Mouse (Mus musculus) stomach, embryonic 16.5 days (tissue): Measurements from ENCODE around the gene Ikzf4. TPM values are rescaled to one million over a fixed set of nuclear protein-coding genes. Genes with fewer than 3 reads are reported as not detected.
"Not testable (repeated sequence)": the region's sequence is repeated elsewhere in the genome, so short reads cannot be mapped to it uniquely, and the experiment has no call there.

Source experiments
- ATAC-seq: fragments of 200-750 bp; cut with Nextera tagmentation; 2 replicates; pipeline ENCODE4 v1.8.0; 2017; ENCODE audit warnings: moderate number of reproducible peaks, moderate TSS enrichment; ENCODE audit not compliant: insufficient read depth, low FRiP score
- H3K27ac ChIP-seq: fragments of 300-500 bp; sonication (generic); 2 replicates; pipeline ENCODE4 v1.5.1; 2014; ENCODE audit warnings: low read length
- H3K27me3 ChIP-seq: fragments of 300-500 bp; sonication (generic); 2 replicates; pipeline ENCODE4 v1.6.1; 2014; ENCODE audit warnings: low read length, control low read depth, mixed read lengths; ENCODE audit not compliant: control insufficient read depth, insufficient read depth
- H3K36me3 ChIP-seq: fragments of 300-500 bp; sonication (generic); 2 replicates; pipeline ENCODE4 v1.6.1; 2014; ENCODE audit warnings: low read length; ENCODE audit not compliant: control insufficient read depth, insufficient read depth
- H3K4me1 ChIP-seq: fragments of 300-500 bp; sonication (generic); 2 replicates; pipeline ENCODE4 v1.6.1; 2014; ENCODE audit warnings: low read length, control low read depth, mixed read lengths; ENCODE audit not compliant: control insufficient read depth, insufficient read depth
- H3K4me2 ChIP-seq: fragments of 300-500 bp; sonication (generic); 2 replicates; pipeline ENCODE4 v1.6.1; 2014; ENCODE audit warnings: low read depth, low read length, mixed read lengths
- H3K4me3 ChIP-seq: fragments of 300-500 bp; sonication (generic); replicated peaks from 2 replicates; pipeline ENCODE4 v1.5.1; 2014; ENCODE audit warnings: mild to moderate bottlenecking, low read length
- H3K9ac ChIP-seq: fragments of 300-500 bp; sonication (generic); 2 replicates; pipeline ENCODE4 v1.6.1; 2014; ENCODE audit warnings: low read length
- H3K9me3 ChIP-seq: fragments of 300-500 bp; sonication (generic); replicated peaks from 2 replicates; pipeline ENCODE4 v1.6.1; 2016; ENCODE audit warnings: low read length, control low read depth; ENCODE audit not compliant: control insufficient read depth
- WGBS: fragments of 180-500 bp; shearing (Covaris S2); extraction: QIAGEN DNeasy Blood & Tissue Kit; methylation state at CpG from one replicate; pipeline ENCODE4 v1.1.7; 2014; 5-methylcytosine and 5-hydroxymethylcytosine counted together
- polyA plus RNA-seq: library from polyadenylated mRNA; unstranded; fragments of >200 nt; fragmentation: Nextera tagmentation; extraction: Ambion mirVana; gene quantifications from 2 replicates; pipeline ENCODE4 v1.2.1, GENCODE M21; 2015

Gene Ikzf4
- polyA plus RNA-seq, 1 experiment from 2014 or later, result 2.5 TPM

DNA sequence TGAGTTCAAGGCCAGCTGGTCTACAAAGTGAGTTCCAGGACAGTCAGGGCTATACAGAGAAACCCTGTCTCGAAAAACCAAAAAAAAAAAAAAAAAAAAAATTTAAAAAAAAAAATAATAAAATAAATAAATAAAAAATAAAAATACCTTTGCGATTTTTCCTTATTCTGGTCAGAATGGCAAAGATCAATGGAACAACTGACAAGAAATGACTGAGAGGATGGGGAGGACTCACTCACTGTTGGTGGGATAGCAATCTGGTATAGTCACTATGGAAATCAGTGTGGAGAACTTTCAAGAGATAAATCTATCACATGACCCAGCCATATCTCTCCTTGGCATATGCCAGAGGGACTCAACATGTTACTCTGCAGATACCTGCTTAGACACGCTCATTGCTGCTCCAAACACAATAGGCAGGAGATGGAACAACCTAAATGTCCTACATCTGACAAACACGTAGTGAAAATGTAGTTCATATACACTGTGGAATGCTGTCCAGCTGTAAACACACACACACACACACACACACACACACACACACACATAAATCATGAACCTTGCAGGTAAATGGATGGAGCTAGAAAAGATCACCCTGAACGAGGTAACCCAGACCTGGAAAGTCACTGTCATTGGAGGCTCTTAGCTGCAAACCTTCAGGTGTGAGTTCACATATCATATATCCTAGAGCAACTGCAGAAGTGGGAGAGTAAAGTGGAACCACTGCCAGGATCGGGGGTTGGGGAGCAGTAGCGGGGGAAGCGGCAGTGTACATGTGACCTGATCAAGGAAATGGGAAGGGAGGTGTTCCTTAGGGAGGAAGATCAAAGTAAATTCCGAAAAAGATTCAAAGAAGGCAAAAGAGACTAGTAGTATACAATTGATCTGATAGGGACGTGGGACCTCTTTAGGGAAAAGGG is 18.1 kb downstream of the Ikzf4 start:
- Histone ChIP-seq H3K27me3 (no peaks in the 10 kb centered on the region), H3K4me3 (no peak overlapping the region), H3K27ac (no peak overlapping the region), H3K9me3 (no peaks in the 10 kb centered on the region), H3K4me1 (peaks cover 6% of the 10 kb centered on the region), H3K36me3 (peaks cover 15% of the 10 kb centered on the region), H3K9ac (no peak overlapping the region), H3K4me2 (no peak overlapping the region; the same call in 1 of the 2 replicates)
- 77% methylated on average over 10 of the region's 10 CpGs for WGBS
- no peak for ATAC-seq

DNA sequence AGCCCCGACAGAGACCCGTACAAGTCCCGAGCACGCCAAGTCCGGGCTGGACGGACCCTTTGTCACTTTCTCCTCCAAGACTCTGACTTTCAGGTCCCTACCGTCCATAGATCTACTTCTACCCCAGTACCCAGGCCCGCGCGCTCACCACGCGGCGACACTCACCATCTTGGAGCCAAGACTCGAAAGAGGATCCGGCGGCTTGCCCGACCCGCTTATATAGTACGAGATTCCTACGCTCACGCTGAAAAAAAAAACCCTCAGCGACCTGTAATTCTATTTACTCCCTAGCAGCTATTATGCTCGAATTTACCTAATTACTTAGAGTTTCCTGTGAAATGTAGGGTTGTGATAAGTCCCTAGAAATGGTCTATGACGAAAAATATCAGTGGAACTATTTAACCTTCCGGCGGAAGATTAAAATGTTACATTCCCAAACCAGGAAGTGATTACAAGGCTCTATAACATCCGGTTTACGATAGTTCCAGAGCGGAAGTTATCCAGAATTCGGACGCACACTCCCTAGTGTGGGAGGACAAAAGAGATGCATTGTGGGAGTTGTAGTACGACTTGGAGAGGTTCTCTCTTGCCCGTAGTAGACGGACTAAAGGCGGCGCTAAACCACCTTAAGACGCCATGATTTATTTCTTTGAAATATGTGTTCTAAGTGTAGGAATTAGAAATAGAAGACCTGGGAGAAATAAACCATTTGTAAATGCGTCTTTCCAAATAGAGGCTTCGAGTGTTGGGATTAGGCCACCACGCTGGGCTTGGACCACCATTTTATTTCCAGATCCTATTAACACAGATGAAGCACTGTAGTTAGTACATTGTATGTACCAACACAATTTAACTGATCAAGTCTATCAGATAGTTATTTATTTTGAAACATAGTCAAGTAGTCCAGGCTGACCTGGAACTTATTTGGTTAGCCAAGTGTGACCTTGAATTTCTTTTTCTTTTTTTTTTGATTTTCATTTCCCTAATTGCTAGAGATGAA is 19.2 kb downstream of the Ikzf4 start, which contains the start of gene Rps26:
Rps26 (minus strand) TSS at position 437 of the 1,000 bp plus-strand sequence.
- Histone ChIP-seq H3K4me2 (peak within 1 kb of the TSS; percentile 80), H3K9me3 (no peaks in the 10 kb centered on the region), H3K27me3 (no peaks in the 10 kb centered on the region), H3K36me3 (peaks cover 15% of the 10 kb centered on the region), H3K27ac (peak within 1 kb of the TSS; percentile 79; the same call in 1 of the 2 replicates), H3K4me3 (peak within 1 kb of the TSS; percentile 95), H3K9ac (peak within 1 kb of the TSS; percentile 96), H3K4me1 (peaks cover 6% of the 10 kb centered on the region)
- under 1% methylated on average over 40 of the region's 40 CpGs for WGBS
- ATAC-seq, result peak; percentile 98

DNA sequence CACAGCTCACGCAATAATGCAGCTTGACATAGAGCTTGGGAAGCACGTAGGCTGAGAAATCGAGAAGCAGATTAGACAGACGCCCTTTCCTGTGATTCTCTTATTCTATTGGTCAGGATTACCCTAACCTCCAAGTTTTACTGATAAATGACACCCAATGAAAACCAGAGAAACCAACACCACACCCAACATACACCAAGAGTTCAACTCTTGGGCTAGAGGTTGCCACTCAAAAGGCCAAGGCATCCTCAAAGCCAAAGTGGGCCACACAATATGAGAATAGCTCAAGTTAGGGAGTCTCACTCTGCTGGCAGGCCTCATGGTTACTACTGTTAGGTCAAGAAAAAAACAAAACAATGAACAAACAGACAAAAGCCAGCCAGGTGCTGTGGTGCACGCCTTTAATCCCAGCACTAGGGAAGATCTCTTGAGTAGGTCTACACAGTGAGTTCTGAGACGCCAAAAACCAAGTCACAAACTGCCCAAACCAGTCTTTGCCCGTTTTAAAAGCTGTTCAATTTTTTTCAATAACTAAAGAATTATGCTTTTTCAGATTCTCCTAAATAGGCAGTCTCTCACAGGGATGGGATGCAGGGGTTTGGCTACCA is 20.4 kb downstream of the Ikzf4 start:
- Histone ChIP-seq H3K36me3 (peaks cover 15% of the 10 kb centered on the region), H3K27ac (peak overlapping the region; percentile 79), H3K9me3 (no peaks in the 10 kb centered on the region), H3K4me1 (peaks cover 6% of the 10 kb centered on the region), H3K4me3 (peak overlapping the region; percentile 95), H3K9ac (peak overlapping the region; percentile 96), H3K4me2 (peak overlapping the region; percentile 80), H3K27me3 (no peaks in the 10 kb centered on the region)
- ATAC-seq, result no peak
- WGBS, result 37% methylated on average over 7 of the region's 7 CpGs

DNA sequence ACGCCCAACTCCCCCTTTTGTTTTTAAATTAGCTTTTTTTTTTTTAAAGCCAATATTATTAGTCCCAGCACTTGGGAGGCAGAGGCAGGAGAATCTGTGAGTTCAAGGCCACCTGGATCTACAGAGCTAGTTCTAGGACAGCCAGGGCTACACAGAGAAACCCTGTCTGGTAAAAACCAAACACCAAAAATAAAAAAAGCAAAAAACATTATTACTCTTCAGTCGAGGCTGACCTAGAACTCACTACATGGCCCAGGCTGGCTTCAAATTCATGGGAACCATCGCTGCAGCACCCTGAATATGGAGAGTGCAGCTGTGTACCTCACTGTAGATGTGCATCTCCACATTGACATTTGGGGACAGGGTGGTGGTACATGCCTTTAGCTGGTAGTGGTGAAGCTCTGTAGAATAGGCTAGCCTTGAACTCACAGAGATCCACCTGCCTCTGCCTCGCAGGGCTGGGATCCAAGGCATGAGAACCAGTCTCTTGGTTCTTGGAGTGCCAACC is 22.6 kb downstream of the Ikzf4 start:
- ATAC-seq, H3K27me3 ChIP-seq, H3K4me2 ChIP-seq, H3K27ac ChIP-seq, H3K4me3 ChIP-seq, H3K4me1 ChIP-seq, H3K9me3 ChIP-seq, H3K9ac ChIP-seq: not testable (repeated sequence)
- WGBS, result 86% methylated on average over 4 of the region's 4 CpGs
- H3K36me3 ChIP-seq, result peaks cover 15% of the 10 kb centered on the region

DNA sequence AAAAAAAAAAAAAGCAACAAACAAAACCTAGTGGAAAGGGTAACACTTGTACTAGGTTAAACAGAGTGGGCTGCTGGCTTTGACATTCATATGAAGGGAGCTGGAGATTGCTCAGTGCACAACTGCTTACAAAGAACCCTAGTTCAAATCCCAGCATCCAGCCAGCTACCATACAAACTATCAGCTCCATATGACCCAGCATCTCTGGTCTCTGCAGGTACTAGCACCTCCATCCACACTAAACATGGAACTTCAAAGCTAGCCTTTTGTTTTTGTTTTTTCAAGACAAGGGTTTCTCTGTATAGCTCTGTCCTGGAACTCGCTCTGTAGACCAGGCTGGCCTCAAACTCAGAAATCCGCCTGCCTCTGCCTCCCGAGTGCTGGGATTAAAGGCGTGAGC is 23.1 kb downstream of the Ikzf4 start:
- Histone ChIP-seq H3K4me3 (no peak overlapping the region), H3K9ac (no peak overlapping the region), H3K9me3 (no peaks in the 10 kb centered on the region), H3K4me2 (no peak overlapping the region), H3K27ac (no peak overlapping the region), H3K36me3 (peaks cover 15% of the 10 kb centered on the region), H3K4me1 (peaks cover 6% of the 10 kb centered on the region), H3K27me3 (no peaks in the 10 kb centered on the region)
- no peak for ATAC-seq
- WGBS, result 84% methylated on average over 4 of the region's 4 CpGs

DNA sequence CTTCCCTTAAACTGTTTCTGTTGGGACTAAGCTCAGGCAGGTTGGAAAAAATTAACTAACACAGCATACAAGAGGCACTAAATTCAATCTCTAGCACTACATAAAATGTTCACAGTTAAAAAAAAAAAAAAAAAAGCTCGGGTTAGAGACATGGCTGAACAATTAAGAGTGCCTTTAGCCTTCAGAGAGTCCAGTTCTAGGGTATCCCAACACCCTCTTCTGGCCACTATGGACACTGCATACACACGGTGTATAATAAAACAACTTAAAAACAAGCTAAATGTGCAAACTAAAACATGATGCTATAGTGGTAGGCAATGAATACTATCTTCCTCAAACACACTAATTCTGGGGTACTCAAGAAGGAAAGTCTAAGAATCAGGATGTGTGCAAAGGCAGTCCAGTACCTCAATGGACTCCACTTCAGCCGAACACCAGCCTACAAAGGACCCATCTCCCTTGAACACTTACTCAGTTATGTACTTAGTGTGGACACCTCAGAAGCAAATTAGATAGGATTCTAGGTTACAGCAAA is 23.7 kb downstream of the Ikzf4 start:
- peaks cover 15% of the 10 kb centered on the region for H3K36me3 ChIP-seq
- 79% methylated on average over 3 of the region's 3 CpGs for WGBS
- no peaks in the 10 kb centered on the region for H3K9me3 ChIP-seq
- H3K4me3 ChIP-seq, result no peak overlapping the region
- H3K4me2 ChIP-seq, result no peak overlapping the region
- H3K9ac ChIP-seq, result no peak overlapping the region
- no peaks in the 10 kb centered on the region for H3K27me3 ChIP-seq
- ATAC-seq, result no peak
- peaks cover 6% of the 10 kb centered on the region for H3K4me1 ChIP-seq
- H3K27ac ChIP-seq, result no peak overlapping the region

DNA sequence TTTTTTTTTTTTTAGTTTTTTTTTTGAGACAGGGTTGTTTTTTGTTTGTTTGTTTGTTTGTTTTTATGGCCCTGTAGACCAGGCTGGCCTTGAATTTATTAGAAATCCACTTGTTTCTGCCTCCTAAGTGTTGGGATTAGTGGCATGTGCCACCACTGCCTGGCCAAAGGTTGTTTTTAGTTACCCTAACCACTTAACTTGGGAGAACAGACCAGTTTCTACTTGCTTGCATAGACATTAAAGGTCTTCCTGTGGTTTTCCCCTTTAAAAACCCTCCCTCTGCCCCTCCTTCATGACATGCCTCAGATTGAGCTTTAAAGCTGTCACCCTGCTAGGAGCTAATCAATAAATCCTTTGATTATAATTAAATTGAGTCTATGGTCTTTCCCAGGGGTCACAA is 25.6 kb downstream of the Ikzf4 start:
- Histone ChIP-seq H3K9ac (no peak overlapping the region), H3K9me3 (no peaks in the 10 kb centered on the region), H3K4me3 (no peak overlapping the region), H3K27me3 (no peaks in the 10 kb centered on the region), H3K4me1 (peaks cover 3% of the 10 kb centered on the region), H3K4me2 (no peak overlapping the region), H3K27ac (no peak overlapping the region), H3K36me3 (peaks cover 15% of the 10 kb centered on the region)
- ATAC-seq, result no peak

DNA sequence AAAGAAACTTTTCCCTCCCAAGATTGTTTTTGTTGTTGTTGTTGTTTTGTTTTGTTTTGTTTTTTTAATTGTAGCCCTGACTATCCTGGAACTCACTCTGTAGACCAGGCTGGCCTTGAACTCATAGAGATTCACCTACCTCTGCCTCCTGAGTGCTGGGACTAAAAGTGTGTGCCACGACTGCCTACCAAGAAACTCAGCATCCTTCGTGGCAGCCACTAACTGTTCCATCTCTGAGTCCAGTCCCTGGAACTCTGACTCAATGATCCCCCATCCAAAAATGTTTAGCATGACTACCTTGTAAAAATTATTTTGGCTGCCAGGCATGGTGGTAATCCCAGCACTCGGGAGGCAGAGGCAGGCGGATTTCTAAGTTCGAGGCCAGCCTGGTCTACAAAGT is 26.6 kb downstream of the Ikzf4 start:
- not testable (repeated sequence) for H3K9me3 ChIP-seq
- WGBS, result 90% methylated on average over 5 of the region's 5 CpGs

More for the DNA sequence above, 26.6 kb downstream of the Ikzf4 start:
- not testable (repeated sequence) for H3K27me3 ChIP-seq, H3K4me3 ChIP-seq, H3K4me1 ChIP-seq, H3K27ac ChIP-seq, ATAC-seq, H3K36me3 ChIP-seq, H3K9ac ChIP-seq, H3K4me2 ChIP-seq
